Mouse (Mus musculus) C2C12 (cell line): ENCODE results near the gene Zbed4.

Source experiments
- CTCF ChIP-seq: IDR thresholded peaks from one replicate; pipeline ENCODE4 v1.5.1; 2011; ENCODE audit not compliant: control insufficient read depth, insufficient read depth, insufficient read length
- MAX ChIP-seq: IDR thresholded peaks from one replicate; pipeline ENCODE4 v1.6.1; 2011; ENCODE audit warnings: mild to moderate bottlenecking, control low read depth
- USF1 ChIP-seq: IDR thresholded peaks from one replicate; pipeline ENCODE4 v1.6.1; 2011; ENCODE audit warnings: low read depth, mild to moderate bottlenecking, control low read depth, moderate library complexity

GRCm38 (mm10) chr15:88799950-88800371, 48.5 kb downstream of the Zbed4 start:
- no peak for TF ChIP-seq CTCF
- TF ChIP-seq MAX = no peak
- TF ChIP-seq USF1 = no peak
